Mouse (Mus musculus) midbrain, embryonic 15.5 days (tissue): ENCODE data around the gene Gstt2. TPM values are rescaled to one million over a fixed set of nuclear protein-coding genes. Genes with fewer than 3 reads are reported as not detected.
"Not testable (repeated sequence)": the region's sequence is repeated elsewhere in the genome, so short reads cannot be mapped to it uniquely, and the experiment has no call there.

Source experiments
- ATAC-seq: fragments of 200-750 bp; cut with Nextera tagmentation; replicated peaks from 2 replicates; pipeline ENCODE4 v1.8.0; 2017; ENCODE audit warnings: moderate TSS enrichment
- H3K27ac ChIP-seq: fragments of 300-500 bp; sonication (generic); 2 replicates; pipeline ENCODE4 v1.5.1; 2015; ENCODE audit warnings: mild to moderate bottlenecking, inconsistent platforms
- H3K27me3 ChIP-seq: fragments of 300-500 bp; sonication (generic); replicated peaks from 2 replicates; pipeline ENCODE4 v1.6.1; 2015; ENCODE audit warnings: inconsistent platforms
- H3K36me3 ChIP-seq: fragments of 300-500 bp; sonication (generic); replicated peaks from 2 replicates; pipeline ENCODE4 v1.6.1; 2015; ENCODE audit warnings: inconsistent platforms
- H3K4me1 ChIP-seq: fragments of 300-500 bp; sonication (generic); 2 replicates; pipeline ENCODE4 v1.6.1; 2015; ENCODE audit warnings: inconsistent platforms
- H3K4me2 ChIP-seq: fragments of 300-500 bp; sonication (generic); 2 replicates; pipeline ENCODE4 v1.6.1; 2015; ENCODE audit warnings: inconsistent platforms, mild to moderate bottlenecking, moderate library complexity
- H3K4me3 ChIP-seq: fragments of 300-500 bp; sonication (generic); 2 replicates; pipeline ENCODE4 v1.5.1; 2015; ENCODE audit warnings: mild to moderate bottlenecking, inconsistent platforms
- H3K9ac ChIP-seq: fragments of 300-500 bp; sonication (generic); 2 replicates; pipeline ENCODE4 v1.6.1; 2015; ENCODE audit warnings: mild to moderate bottlenecking, inconsistent platforms
- H3K9me3 ChIP-seq: fragments of 300-500 bp; sonication (generic); 2 replicates; pipeline ENCODE4 v1.6.1; 2016; ENCODE audit warnings: inconsistent platforms
- WGBS: fragments of 180-500 bp; shearing (Covaris S2); methylation state at CpG from one replicate; pipeline ENCODE4 v1.1.7; 2015; ENCODE audit warnings: mixed read lengths; 5-methylcytosine and 5-hydroxymethylcytosine counted together
- polyA plus RNA-seq: library from polyadenylated mRNA; unstranded; fragments of >200 nt; fragmentation: Nextera tagmentation; extraction: Ambion mirVana; gene quantifications from 2 replicates; pipeline ENCODE4 v1.2.1, GENCODE M21; 2015

Gene Gstt2
- polyA plus RNA-seq, 1 experiment from 2014 or later: 7.5 TPM

DNA sequence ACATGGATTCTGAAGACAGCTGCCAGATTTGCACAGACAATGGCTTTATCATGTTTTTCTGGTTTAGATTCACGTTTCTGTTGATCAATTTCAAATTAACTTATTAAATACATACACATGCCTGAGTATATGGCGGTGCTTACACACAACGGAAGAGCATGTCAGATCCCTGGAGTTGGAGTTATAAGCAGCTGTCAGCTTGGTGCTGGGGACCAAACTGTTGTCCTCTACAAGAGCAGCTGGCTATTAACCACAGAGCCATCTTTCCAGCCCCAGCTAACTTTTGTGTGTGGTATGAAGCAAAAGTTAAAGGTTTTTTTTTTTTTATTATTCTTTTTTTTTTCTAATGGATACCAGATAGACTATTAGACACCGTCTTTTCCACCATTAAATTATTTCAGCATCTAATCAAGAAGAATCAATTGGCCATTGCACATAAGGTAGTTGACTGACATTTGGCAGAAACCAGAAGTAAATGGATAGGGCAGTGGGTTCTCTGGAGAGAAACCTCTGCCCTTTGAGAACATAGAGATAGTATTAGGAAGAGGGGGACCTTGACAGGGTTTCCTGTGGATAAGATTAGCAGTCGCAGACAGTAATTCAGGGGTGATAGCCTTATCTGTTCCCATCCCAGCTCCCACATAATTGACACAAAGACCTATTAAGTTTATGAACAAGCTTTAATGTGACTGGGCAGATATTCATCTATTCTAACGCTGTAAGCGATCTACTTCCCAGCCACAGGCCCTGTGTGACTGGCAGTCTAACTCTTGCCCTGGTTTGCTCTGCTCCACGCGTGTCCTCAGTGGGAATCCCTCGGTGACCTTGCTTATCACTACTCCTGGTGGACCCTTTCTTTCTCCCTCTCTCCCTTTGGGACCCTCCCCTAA, 35.0 kb upstream of the Gstt2 start:
- peak; percentile 2; the same call in 1 of the 2 replicates for ATAC-seq
- H3K9me3 ChIP-seq: no peaks in the 10 kb centered on the region
- H3K4me2 ChIP-seq: peak overlapping the region; percentile 68
- H3K4me3 ChIP-seq: peak overlapping the region; percentile 39
- H3K27me3 ChIP-seq: no peaks in the 10 kb centered on the region
- H3K27ac ChIP-seq: peak overlapping the region; percentile 82
- H3K36me3 ChIP-seq: no peaks in the 10 kb centered on the region
- H3K4me1 ChIP-seq: peaks cover 16% of the 10 kb centered on the region
- H3K9ac ChIP-seq: peak overlapping the region; percentile 24; the same call in 1 of the 2 replicates
- 36% methylated on average over 10 of the region's 10 CpGs for WGBS

DNA sequence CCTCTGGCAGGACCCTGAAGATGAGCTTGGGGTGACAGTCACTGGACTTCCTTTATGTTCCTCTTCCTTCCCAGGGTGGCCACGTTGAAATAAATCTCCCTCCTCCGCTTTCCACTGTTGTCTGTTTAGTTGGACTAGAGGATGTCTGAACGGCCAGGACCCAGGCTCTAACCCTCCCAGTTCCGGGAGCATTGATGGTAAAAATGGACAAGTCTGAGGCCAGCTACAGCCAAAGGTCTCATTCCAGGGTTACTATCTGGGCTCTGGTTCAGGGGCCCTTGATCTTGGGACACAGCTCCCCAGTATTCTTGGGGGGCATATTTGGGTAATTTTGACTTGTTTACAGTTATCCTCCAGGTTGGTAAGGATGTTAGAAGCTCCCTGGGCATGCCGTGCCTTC, 24.4 kb upstream of the Gstt2 start:
- Histone ChIP-seq H3K9me3 (no peaks in the 10 kb centered on the region), H3K4me2 (no peak overlapping the region), H3K27me3 (no peaks in the 10 kb centered on the region), H3K36me3 (no peaks in the 10 kb centered on the region), H3K4me3 (no peak overlapping the region), H3K27ac (no peak overlapping the region), H3K4me1 (peaks cover 31% of the 10 kb centered on the region), H3K9ac (no peak overlapping the region)
- no peak for ATAC-seq
- WGBS: 42% methylated on average over 5 of the region's 5 CpGs

DNA sequence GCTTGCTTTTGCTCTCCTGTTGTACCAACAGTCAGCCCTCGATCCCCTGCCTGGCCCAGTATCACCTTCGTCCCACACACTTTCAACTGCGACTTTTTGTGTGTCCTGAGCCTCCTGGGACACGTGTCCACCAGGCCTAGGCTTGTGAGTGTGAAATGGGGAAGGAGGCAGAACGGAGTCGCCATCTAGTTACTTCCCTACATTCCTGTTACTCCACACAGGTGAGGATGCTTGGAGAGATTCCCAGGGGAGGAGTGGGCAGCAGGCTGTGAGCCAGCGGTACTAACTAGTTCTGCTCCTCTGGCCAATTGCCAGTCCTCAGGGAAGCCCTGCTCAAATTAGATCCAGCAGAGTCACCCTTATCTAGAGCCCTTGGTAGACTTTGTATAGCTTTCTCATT, 23.5 kb upstream of the Gstt2 start:
- peak overlapping the region; percentile 89 for H3K4me3 ChIP-seq
- 20% methylated on average over 7 of the region's 7 CpGs for WGBS
- H3K27me3 ChIP-seq: no peaks in the 10 kb centered on the region
- no peak overlapping the region for H3K9ac ChIP-seq
- peak overlapping the region; percentile 60 for H3K4me2 ChIP-seq
- no peaks in the 10 kb centered on the region for H3K9me3 ChIP-seq
- no peaks in the 10 kb centered on the region for H3K36me3 ChIP-seq
- peaks cover 31% of the 10 kb centered on the region for H3K4me1 ChIP-seq
- H3K27ac ChIP-seq: peak overlapping the region; percentile 97
- no peak for ATAC-seq

- WGBS: under 1% methylated on average over 46 of the region's 46 CpGs
- not testable (repeated sequence) for H3K27me3 ChIP-seq, H3K9me3 ChIP-seq, H3K36me3 ChIP-seq
- peak within 1 kb of the TSS; percentile 97 for H3K27ac ChIP-seq
- H3K4me3 ChIP-seq: peak within 1 kb of the TSS; percentile 89
- H3K9ac ChIP-seq: peak within 1 kb of the TSS; percentile 84
- peak; percentile 96 for ATAC-seq
- peaks cover 31% of the 10 kb centered on the region for H3K4me1 ChIP-seq
- peak within 1 kb of the TSS; percentile 60 for H3K4me2 ChIP-seq
These were observed 22.7 kb upstream of the Gstt2 start, which contains the start of gene Mif for GRCm38 (mm10) chr10:75859786-75860470. TSS of gene Mif (minus strand) at chr10:75860240.

GRCm38 (mm10) chr10:75859107-75859746, 22.0 kb upstream of the Gstt2 start:
- Histone ChIP-seq H3K36me3 (no peaks in the 10 kb centered on the region), H3K4me3 (peak overlapping the region; percentile 89), H3K4me2 (peak overlapping the region; percentile 60), H3K27me3 (no peaks in the 10 kb centered on the region), H3K4me1 (peaks cover 31% of the 10 kb centered on the region), H3K9me3 (no peaks in the 10 kb centered on the region), H3K27ac (peak overlapping the region; percentile 97), H3K9ac (peak overlapping the region; percentile 84)
- peak; percentile 86 for ATAC-seq
- 2% methylated on average over 27 of the region's 27 CpGs for WGBS

- H3K36me3 ChIP-seq: no peaks in the 10 kb centered on the region
- no peak overlapping the region for H3K4me2 ChIP-seq
- H3K4me1 ChIP-seq: peaks cover 31% of the 10 kb centered on the region
- WGBS: 97% methylated on average over 4 of the region's 4 CpGs
- no peak overlapping the region for H3K9ac ChIP-seq
- H3K27ac ChIP-seq: no peak overlapping the region
- no peak for ATAC-seq
- H3K27me3 ChIP-seq: no peaks in the 10 kb centered on the region
- H3K9me3 ChIP-seq: no peaks in the 10 kb centered on the region
- H3K4me3 ChIP-seq: no peak overlapping the region
These were observed 20.4 kb upstream of the Gstt2 start for GRCm38 (mm10) chr10:75857598-75857997.

- H3K27ac ChIP-seq: no peak overlapping the region
- ATAC-seq: no peak
- H3K9me3 ChIP-seq: no peaks in the 10 kb centered on the region
- no peaks in the 10 kb centered on the region for H3K36me3 ChIP-seq
- WGBS: 88% methylated on average over 3 of the region's 3 CpGs
- H3K9ac ChIP-seq: no peak overlapping the region
- no peak overlapping the region for H3K4me2 ChIP-seq
- no peak overlapping the region for H3K4me3 ChIP-seq
- H3K4me1 ChIP-seq: peaks cover 31% of the 10 kb centered on the region
- H3K27me3 ChIP-seq: no peaks in the 10 kb centered on the region
These were observed 19.8 kb upstream of the Gstt2 start for GRCm38 (mm10) chr10:75856976-75857375.

DNA sequence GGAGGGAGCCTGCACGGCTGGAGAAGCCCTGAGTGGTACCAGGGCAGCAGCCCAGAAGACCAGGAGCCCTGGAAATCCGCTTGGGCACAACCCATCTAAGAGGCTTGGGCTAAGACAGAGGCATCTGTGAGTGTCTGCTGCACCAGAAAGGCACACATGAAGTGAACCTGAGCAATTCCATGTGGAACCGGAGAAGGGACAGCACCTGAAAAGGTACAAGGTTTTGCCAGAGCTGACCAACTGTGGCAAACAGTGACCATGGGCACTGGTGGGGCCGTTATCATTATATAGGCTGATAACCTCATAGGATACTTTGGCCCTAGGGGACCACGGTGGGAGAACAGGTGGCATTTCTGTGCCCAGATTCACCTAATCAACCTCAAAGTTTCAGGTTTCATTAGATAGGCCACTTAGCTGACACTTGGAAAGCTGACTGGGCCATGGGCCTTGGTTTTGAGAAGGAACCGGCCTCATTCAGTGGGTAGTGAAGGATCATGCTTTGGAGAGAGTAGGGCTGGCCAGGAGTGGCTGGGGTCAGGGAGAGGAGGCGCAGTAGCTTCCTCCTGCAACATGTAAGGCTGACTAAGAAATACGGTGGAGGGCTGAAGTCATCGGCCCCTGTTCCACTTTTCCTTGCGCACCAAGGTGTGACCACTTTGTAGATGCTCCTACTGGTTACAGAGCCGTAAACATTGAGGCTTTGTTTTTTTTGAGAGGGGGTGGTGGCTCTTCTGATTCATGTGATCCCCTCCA, 19.1 kb upstream of the Gstt2 start:
- Histone ChIP-seq H3K4me1 (peaks cover 30% of the 10 kb centered on the region), H3K27ac (no peak overlapping the region), H3K36me3 (no peaks in the 10 kb centered on the region), H3K4me2 (no peak overlapping the region), H3K4me3 (no peak overlapping the region), H3K9ac (no peak overlapping the region), H3K27me3 (no peaks in the 10 kb centered on the region), H3K9me3 (no peaks in the 10 kb centered on the region)
- ATAC-seq: no peak
- WGBS: 86% methylated on average over 11 of the region's 11 CpGs

DNA sequence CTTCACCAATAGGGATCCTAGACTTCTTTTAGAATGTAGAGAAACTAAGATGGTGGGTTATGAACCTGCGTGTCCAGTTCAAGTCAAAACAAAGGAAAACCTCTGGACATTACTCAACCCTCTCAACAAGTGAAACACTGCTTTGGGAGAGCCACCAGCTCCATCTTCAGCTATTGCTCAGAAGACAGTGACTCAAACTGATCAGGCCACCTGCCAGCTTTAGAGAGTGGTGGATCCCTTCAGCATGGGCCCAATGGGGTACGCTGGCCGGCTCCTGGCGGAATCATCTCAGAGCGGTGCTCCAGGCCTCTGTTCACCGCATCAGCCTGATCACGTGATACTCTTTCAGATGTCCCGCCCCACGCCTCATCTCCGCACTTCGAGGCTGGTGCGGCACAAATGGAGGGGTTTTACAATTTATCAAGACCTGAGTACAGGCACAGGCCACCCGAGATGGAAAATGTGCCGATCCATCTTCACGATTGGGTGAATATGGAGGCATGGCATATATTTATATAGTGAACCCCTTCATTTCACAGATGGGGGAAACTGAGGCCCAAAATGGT, 18.3 kb upstream of the Gstt2 start:
- Histone ChIP-seq H3K4me3 (no peak overlapping the region), H3K27me3 (no peaks in the 10 kb centered on the region), H3K4me2 (no peak overlapping the region), H3K4me1 (peaks cover 29% of the 10 kb centered on the region), H3K36me3 (no peaks in the 10 kb centered on the region), H3K9me3 (no peaks in the 10 kb centered on the region), H3K9ac (no peak overlapping the region), H3K27ac (no peak overlapping the region)
- WGBS: 93% methylated on average over 15 of the region's 15 CpGs
- no peak for ATAC-seq

GRCm38 (mm10) chr10:75854791-75855190, 17.6 kb upstream of the Gstt2 start:
- 86% methylated on average over 6 of the region's 6 CpGs for WGBS
- no peaks in the 10 kb centered on the region for H3K36me3 ChIP-seq
- no peak for ATAC-seq

DNA sequence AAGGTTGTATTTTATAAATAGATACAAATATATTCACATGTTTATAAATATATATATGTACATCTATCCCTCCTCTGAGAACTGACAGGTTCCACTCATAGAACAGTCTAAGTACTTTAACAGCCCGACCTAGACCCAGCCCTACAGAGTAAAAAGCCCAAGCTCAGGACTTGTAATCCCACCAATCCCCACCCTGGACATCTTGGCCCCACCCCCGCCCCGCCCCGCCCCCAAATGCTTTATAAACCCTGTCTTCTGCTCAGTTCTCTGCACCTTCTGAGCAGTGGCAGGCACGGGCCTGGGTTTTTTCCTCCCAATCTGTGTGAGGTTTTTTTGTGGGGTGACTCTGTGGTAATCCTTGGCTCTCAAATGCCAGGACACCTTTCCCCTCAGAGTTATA, 16.9 kb upstream of the Gstt2 start:
- no peak overlapping the region for H3K27ac ChIP-seq
- H3K9ac ChIP-seq: no peak overlapping the region
- no peak overlapping the region for H3K4me3 ChIP-seq
- H3K4me1 ChIP-seq: peaks cover 26% of the 10 kb centered on the region
- no peaks in the 10 kb centered on the region for H3K27me3 ChIP-seq
- H3K9me3 ChIP-seq: no peaks in the 10 kb centered on the region
- 55% methylated on average over 5 of the region's 5 CpGs for WGBS
- 0 out of 2 replicates have a peak, but pooled peaks have one; percentile 3 for ATAC-seq
- no peaks in the 10 kb centered on the region for H3K36me3 ChIP-seq
- H3K4me2 ChIP-seq: no peak overlapping the region

More at GRCm38 (mm10) chr10:75854791-75855190, 17.6 kb upstream of the Gstt2 start:
- Histone ChIP-seq H3K4me3 (no peak overlapping the region), H3K4me2 (no peak overlapping the region), H3K27me3 (no peaks in the 10 kb centered on the region), H3K27ac (no peak overlapping the region), H3K9ac (no peak overlapping the region), H3K4me1 (peaks cover 26% of the 10 kb centered on the region), H3K9me3 (no peaks in the 10 kb centered on the region)
